Mouse (Mus musculus) mouse embryonic stem cell (cell line): Measurements from ENCODE around the gene Scrt2.

Source experiments
- in situ Hi-C, 2 experiments: fragments of 300-500 bp; cut with MboI; formaldehyde crosslinking; loops; 1 replicate in 1 of 2; 3 replicates in 1 of 2; pipeline ENCODE4 v1.14.3; 2019 to 2020; ENCODE audit warnings: low sequenced_read_pairs in 2 of 2, low pct_unique_long_range_greater_than_20kb in 1 of 2, mixed read lengths in 1 of 2; ENCODE audit not compliant: unreplicated experiment in 1 of 2

Scrt2 gene

GRCm38 (mm10) chr2:152128597-152128996 is 47.3 kb downstream of the Scrt2 start:
- in situ Hi-C loops = no loop called here

DNA sequence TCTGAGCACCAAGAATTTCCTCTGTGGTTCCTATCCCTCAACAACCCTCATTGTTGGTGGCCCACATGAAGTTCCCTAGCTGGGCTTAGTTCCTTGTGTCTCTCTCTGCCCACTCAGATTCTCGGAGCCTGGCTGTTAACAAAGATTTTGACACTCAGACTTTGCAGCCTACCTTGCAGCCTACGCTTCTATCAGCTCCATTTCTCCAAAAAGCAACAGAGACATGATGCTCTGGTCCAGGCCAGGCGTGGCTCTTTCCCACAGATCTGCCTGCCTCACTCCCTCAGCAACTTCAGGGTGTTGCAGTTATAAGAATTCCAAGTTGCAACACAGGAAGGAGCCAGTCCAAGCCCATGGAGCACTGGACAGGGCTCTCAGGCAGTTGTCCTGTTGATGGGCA is 48.4 kb downstream of the Scrt2 start:
- in situ Hi-C loops = no loop called here

GRCm38 (mm10) chr2:152132016-152132415 is 50.7 kb downstream of the Scrt2 start:
- in situ Hi-C loops = no loop called here

DNA sequence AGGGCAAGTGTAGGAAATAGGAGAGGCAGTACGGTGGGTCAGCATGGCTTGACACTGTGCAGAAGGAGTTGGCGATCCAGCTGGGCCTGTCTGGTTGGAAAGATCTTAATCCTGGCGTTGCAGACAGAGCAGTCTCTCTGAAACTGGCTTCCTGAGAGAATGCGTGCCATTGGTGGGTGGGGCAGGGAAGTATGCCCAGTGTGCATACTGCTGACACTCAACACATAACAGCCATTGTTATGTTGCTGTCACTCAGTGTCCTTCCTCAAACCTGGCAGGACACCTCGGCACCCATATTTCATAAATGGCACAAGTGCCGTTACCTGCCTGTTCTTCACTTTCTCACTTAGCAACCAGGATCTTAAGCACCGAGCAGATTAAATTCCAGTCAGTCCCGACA is 51.4 kb downstream of the Scrt2 start:
- in situ Hi-C loops = no loop called here

- in situ Hi-C loops = no loop called here
These were observed 58.1 kb downstream of the Scrt2 start for GRCm38 (mm10) chr2:152139191-152139987.

DNA sequence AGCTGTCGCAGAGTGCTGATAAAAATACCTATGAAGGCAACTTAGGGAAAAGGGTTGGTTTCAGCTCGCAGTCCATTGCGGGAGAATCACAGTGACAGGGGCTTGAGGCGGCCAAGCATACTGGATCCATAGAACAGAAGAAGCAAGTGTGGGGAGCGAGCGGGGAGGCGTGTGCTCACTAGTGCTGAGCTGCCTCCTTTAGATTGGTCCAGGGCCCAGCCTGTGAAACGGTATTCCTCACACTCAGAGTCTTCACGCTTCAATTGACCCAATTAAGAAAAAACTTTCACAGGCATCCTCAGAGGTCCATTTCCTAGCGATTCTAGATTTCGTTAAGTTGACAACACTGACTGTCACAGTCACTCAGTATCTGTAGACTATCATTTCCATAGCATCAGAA is 59.6 kb downstream of the Scrt2 start:
- in situ Hi-C loops = no loop called here

- in situ Hi-C loops = no loop called here
These were observed 60.2 kb downstream of the Scrt2 start for GRCm38 (mm10) chr2:152141491-152141890.

- in situ Hi-C loops = no loop called here
These were observed 60.7 kb downstream of the Scrt2 start for GRCm38 (mm10) chr2:152142046-152142445.

DNA sequence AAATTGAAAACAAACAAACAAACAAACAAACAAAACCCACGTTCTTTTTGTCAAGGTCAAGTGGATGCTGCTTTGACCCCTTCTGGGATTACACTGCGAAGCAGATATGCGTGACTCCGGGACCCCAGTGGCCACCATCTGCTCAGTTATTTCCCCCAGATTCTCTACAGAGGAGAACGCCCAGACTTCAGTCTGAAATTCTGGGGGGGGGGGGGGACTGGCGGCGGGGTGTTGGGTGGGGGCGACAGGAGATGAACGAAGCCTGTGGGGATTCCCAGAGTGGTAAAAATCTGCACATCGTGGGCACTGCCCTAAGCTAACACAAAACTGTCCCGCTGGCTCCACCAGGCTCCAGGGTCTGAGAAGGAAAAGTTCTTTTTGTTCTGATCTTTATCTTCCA is 61.2 kb downstream of the Scrt2 start:
- in situ Hi-C loops = no loop called here

DNA sequence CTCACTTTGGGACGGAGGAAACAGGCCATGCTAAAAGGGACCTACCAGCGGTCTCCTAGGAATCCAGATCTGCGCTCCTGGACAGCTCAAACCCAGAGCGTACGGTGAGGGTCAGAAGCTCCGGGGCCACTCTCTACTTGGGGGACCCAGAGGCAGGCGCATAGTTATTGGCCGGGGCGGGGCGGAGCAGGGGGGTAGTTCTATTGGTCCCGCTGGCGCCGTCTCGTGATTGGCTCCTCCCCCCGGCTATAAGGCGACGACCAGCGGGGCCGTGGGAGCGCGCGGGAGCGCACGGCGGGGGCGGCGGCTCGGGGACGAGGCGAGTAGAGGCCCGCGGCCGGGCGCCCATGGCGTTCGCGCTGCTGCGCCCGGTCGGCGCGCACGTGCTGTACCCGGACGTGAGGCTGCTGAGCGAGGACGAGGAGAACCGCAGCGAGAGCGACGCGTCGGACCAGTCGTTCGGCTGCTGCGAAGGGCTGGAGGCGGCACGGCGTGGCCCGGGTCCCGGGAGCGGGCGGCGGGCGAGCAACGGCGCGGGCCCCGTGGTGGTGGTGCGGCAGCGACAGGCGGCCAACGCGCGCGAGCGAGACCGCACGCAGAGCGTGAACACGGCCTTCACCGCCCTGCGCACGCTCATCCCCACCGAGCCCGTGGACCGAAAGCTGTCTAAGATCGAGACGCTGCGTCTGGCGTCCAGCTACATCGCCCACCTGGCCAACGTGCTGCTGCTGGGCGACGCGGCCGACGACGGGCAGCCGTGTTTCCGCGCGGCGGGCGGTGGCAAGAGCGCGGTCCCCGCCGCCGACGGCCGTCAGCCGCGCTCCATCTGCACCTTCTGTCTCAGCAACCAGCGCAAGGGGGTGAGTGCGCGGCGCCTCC is 62.2 kb downstream of the Scrt2 start, which contains the start of gene Tcf15:
Gene Tcf15 (plus strand): TSS at position 283 of the 879 bp plus-strand sequence.
- in situ Hi-C loops = no loop called here

DNA sequence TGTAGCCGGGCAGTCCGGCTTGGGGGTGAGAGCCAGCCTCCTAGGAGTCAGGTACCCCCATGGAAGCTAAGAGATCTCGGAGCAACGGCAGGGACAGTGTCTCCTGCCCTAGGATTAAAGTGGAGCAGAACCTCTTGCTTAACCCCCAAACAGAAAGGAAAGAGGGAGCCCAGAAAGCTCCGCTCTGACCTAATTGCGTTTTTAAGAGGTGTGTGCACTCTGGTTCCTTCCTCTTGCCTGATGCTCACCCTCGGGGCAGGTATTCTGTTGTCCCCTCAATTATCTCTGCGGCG is 62.8 kb downstream of the Scrt2 start:
- in situ Hi-C loops = no loop called here

DNA sequence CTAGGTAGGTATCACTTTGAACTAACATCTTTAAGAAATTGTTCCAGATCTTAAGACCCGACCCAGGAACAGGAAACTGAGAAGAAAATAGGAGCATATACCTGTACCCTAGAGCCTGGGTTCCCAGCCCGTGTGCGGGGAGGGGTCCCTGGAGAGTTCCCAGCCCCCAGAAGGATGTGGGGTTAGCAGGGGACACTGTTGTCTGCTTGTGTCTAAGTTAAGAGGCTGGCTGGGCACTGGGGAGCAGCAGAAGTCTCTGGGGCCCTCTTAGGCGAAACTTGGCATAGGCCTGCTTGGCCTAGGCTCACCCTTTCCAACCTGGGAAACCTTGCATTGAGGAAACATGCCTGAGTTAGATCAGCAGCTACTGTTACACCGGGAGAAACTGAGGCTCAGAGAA is 63.2 kb downstream of the Scrt2 start:
- in situ Hi-C loops = no loop called here
